Mouse (Mus musculus) cerebellum, adult 9-11 months (tissue): ENCODE measurements around the gene Gpi1.
"Not testable (repeated sequence)": the region's sequence is repeated elsewhere in the genome, so short reads cannot be mapped to it uniquely, and the experiment has no call there.

Source experiments
- DNase-seq: peaks from one replicate; pipeline ENCODE4 v3.0.0; 2022

Gpi1 gene

GRCm38 (mm10) chr7:34176241-34176640, 53.9 kb downstream of the Gpi1 start:
- DNase-seq: not testable (repeated sequence)

GRCm38 (mm10) chr7:34172251-34172650, 57.9 kb downstream of the Gpi1 start:
- DNase-seq: no peak

GRCm38 (mm10) chr7:34169454-34169853, 60.7 kb downstream of the Gpi1 start, which contains the start of gene Uba2:
Uba2 (minus strand) TSS chr7:34169599.
- peak; percentile 23 for DNase-seq

GRCm38 (mm10) chr7:34168470-34169251, 61.5 kb downstream of the Gpi1 start:
- DNase-seq: peak; percentile 91

GRCm38 (mm10) chr7:34167766-34168469, 62.2 kb downstream of the Gpi1 start:
- DNase-seq: no peak

GRCm38 (mm10) chr7:34166850-34167249, 63.3 kb downstream of the Gpi1 start:
- peak; percentile 24 for DNase-seq

- DNase-seq: no peak
Measured at GRCm38 (mm10) chr7:34165999-34166398, 64.1 kb downstream of the Gpi1 start.

- no peak for DNase-seq
Measured at GRCm38 (mm10) chr7:34164671-34165070, 65.5 kb downstream of the Gpi1 start.

GRCm38 (mm10) chr7:34159167-34159566, 71.0 kb downstream of the Gpi1 start:
- DNase-seq: no peak

GRCm38 (mm10) chr7:34157994-34158393, 72.1 kb downstream of the Gpi1 start:
- DNase-seq: no peak
